Mouse (Mus musculus) lung, embryonic 15.5 days (tissue): Measurements from ENCODE around the gene Crtc2. TPM values are rescaled to one million over a fixed set of nuclear protein-coding genes. Genes with fewer than 3 reads are reported as not detected.
A peak's percentile ranks its signal among the peaks of the same experiment; 100 is the strongest.

Experiments
- ATAC-seq: fragments of 200-750 bp; cut with Nextera tagmentation; 2 replicates; pipeline ENCODE4 v1.8.0; 2017; ENCODE audit warnings: moderate number of reproducible peaks, borderline replicate concordance; ENCODE audit not compliant: low FRiP score, low TSS enrichment; ENCODE audit errors: extremely low read depth
- H3K27ac ChIP-seq: fragments of 300-500 bp; sonication (generic); 2 replicates; pipeline ENCODE4 v1.5.1; 2015; ENCODE audit warnings: moderate library complexity, mild to moderate bottlenecking, inconsistent platforms
- H3K27me3 ChIP-seq: fragments of 300-500 bp; sonication (generic); 2 replicates; pipeline ENCODE4 v1.6.1; 2015; ENCODE audit warnings: inconsistent platforms
- H3K36me3 ChIP-seq: fragments of 300-500 bp; sonication (generic); 2 replicates; pipeline ENCODE4 v1.6.1; 2015; ENCODE audit warnings: inconsistent platforms
- H3K4me1 ChIP-seq: fragments of 300-500 bp; sonication (generic); 2 replicates; pipeline ENCODE4 v1.6.1; 2015; ENCODE audit warnings: inconsistent platforms
- H3K4me2 ChIP-seq: fragments of 300-500 bp; sonication (generic); 2 replicates; pipeline ENCODE4 v1.6.1; 2015; ENCODE audit warnings: inconsistent platforms, mild to moderate bottlenecking, moderate library complexity
- H3K4me3 ChIP-seq: fragments of 300-500 bp; sonication (generic); 2 replicates; pipeline ENCODE4 v1.5.1; 2015; ENCODE audit warnings: mild to moderate bottlenecking, inconsistent platforms
- H3K9ac ChIP-seq: fragments of 300-500 bp; sonication (generic); 2 replicates; pipeline ENCODE4 v1.6.1; 2015; ENCODE audit warnings: inconsistent platforms
- H3K9me3 ChIP-seq: fragments of 300-500 bp; sonication (generic); 2 replicates; pipeline ENCODE4 v1.6.1; 2016; ENCODE audit warnings: inconsistent platforms
- WGBS: fragments of 180-500 bp; shearing (Covaris S2); methylation state at CpG from one replicate; pipeline ENCODE4 v1.1.7; 2015; 5-methylcytosine and 5-hydroxymethylcytosine counted together
- polyA plus RNA-seq: library from polyadenylated mRNA; unstranded; fragments of >200 nt; fragmentation: Nextera tagmentation; extraction: Ambion mirVana; gene quantifications from 2 replicates; pipeline ENCODE4 v1.2.1, GENCODE M21; 2015

Gene Crtc2
- polyA plus RNA-seq: 19.9 and 21.1 TPM in 2 replicates

- peaks cover 24% of the 10 kb centered on the region for H3K4me1 ChIP-seq
- H3K36me3 ChIP-seq: peaks cover 30% of the 10 kb centered on the region
- H3K9me3 ChIP-seq: no peaks in the 10 kb centered on the region
- peak within 1 kb of the TSS; percentile 91 for H3K27ac ChIP-seq
- peak within 1 kb of the TSS; percentile 89 for H3K4me3 ChIP-seq
- peak within 1 kb of the TSS; percentile 92 for H3K9ac ChIP-seq
- peak within 1 kb of the TSS; percentile 68 for H3K4me2 ChIP-seq
- H3K27me3 ChIP-seq: no peaks in the 10 kb centered on the region
- ATAC-seq: peak; percentile 98
- under 1% methylated on average over 37 of the region's 40 CpGs for WGBS
Observed at GRCm38 (mm10) chr3:90253653-90254418, at the start of gene Crtc2. Gene Crtc2, plus strand, starts transcription at chr3:90254163.

- H3K36me3 ChIP-seq: peaks cover 20% of the 10 kb centered on the region
- ATAC-seq: no peak
- WGBS: 96% methylated on average over 2 of the region's 2 CpGs
- no peak overlapping the region for H3K9ac ChIP-seq
- no peak overlapping the region for H3K4me3 ChIP-seq
- no peaks in the 10 kb centered on the region for H3K4me1 ChIP-seq
- no peak overlapping the region for H3K4me2 ChIP-seq
- no peaks in the 10 kb centered on the region for H3K9me3 ChIP-seq
- H3K27ac ChIP-seq: no peak overlapping the region
- no peaks in the 10 kb centered on the region for H3K27me3 ChIP-seq
Observed at GRCm38 (mm10) chr3:90204582-90204981, 49.4 kb upstream of the Crtc2 start.

GRCm38 (mm10) chr3:90208662-90209061 lies 45.3 kb upstream of the Crtc2 start:
- H3K4me1 ChIP-seq: peaks cover 23% of the 10 kb centered on the region
- no peak overlapping the region for H3K9ac ChIP-seq
- no peak for ATAC-seq
- H3K9me3 ChIP-seq: no peaks in the 10 kb centered on the region
- no peaks in the 10 kb centered on the region for H3K27me3 ChIP-seq
- H3K27ac ChIP-seq: no peak overlapping the region
- H3K36me3 ChIP-seq: peaks cover 50% of the 10 kb centered on the region
- 75% methylated on average over 2 of the region's 2 CpGs for WGBS
- no peak overlapping the region for H3K4me3 ChIP-seq
- no peak overlapping the region for H3K4me2 ChIP-seq

GRCm38 (mm10) chr3:90209908-90210566 lies 43.9 kb upstream of the Crtc2 start:
- no peaks in the 10 kb centered on the region for H3K27me3 ChIP-seq
- H3K9ac ChIP-seq: no peak overlapping the region
- no peaks in the 10 kb centered on the region for H3K9me3 ChIP-seq
- H3K4me1 ChIP-seq: peaks cover 28% of the 10 kb centered on the region
- no peak overlapping the region for H3K4me3 ChIP-seq
- H3K36me3 ChIP-seq: peaks cover 50% of the 10 kb centered on the region
- ATAC-seq: no peak
- no peak overlapping the region for H3K4me2 ChIP-seq
- no peak overlapping the region for H3K27ac ChIP-seq
- 86% methylated on average over 5 of the region's 5 CpGs for WGBS

GRCm38 (mm10) chr3:90211475-90212398 lies 42.2 kb upstream of the Crtc2 start:
- Histone ChIP-seq H3K27me3 (no peaks in the 10 kb centered on the region), H3K4me3 (peak overlapping the region; percentile 85), H3K27ac (no peak overlapping the region), H3K9me3 (no peaks in the 10 kb centered on the region), H3K4me2 (peak overlapping the region; percentile 92), H3K9ac (peak overlapping the region; percentile 91), H3K4me1 (peaks cover 28% of the 10 kb centered on the region), H3K36me3 (peaks cover 50% of the 10 kb centered on the region)
- WGBS: 71% methylated on average over 13 of the region's 13 CpGs
- no peak for ATAC-seq

- peak overlapping the region; percentile 92 for H3K4me2 ChIP-seq
- peak overlapping the region; percentile 91 for H3K9ac ChIP-seq
- H3K4me1 ChIP-seq: peaks cover 28% of the 10 kb centered on the region
- no peaks in the 10 kb centered on the region for H3K27me3 ChIP-seq
- no peak overlapping the region for H3K27ac ChIP-seq
- no peak for ATAC-seq
- WGBS: 4% methylated on average over 5 of the region's 5 CpGs
- H3K36me3 ChIP-seq: peaks cover 47% of the 10 kb centered on the region
- H3K4me3 ChIP-seq: peak overlapping the region; percentile 85
- no peaks in the 10 kb centered on the region for H3K9me3 ChIP-seq
Observed at GRCm38 (mm10) chr3:90212723-90213122, 41.2 kb upstream of the Crtc2 start.

- under 1% methylated on average over 42 of the region's 42 CpGs for WGBS
- H3K9me3 ChIP-seq: no peaks in the 10 kb centered on the region
- H3K27me3 ChIP-seq: no peaks in the 10 kb centered on the region
- peaks cover 40% of the 10 kb centered on the region for H3K36me3 ChIP-seq
- H3K4me1 ChIP-seq: peaks cover 28% of the 10 kb centered on the region
- H3K9ac ChIP-seq: peak within 1 kb of the TSS; percentile 91
- peak within 1 kb of the TSS; percentile 76 for H3K27ac ChIP-seq
- H3K4me2 ChIP-seq: peak within 1 kb of the TSS; percentile 92
- H3K4me3 ChIP-seq: peak within 1 kb of the TSS; percentile 85
- ATAC-seq: peak; percentile 93
Observed at GRCm38 (mm10) chr3:90213377-90213866, 40.5 kb upstream of the Crtc2 start, which contains the start of the genes Rps27 and Rab13. Gene Rps27, minus strand, starts transcription at chr3:90213651. Gene Rab13, plus strand, starts transcription at chr3:90213695.

- H3K36me3 ChIP-seq: peaks cover 33% of the 10 kb centered on the region
- 12% methylated on average over 12 of the region's 12 CpGs for WGBS
- peak overlapping the region; percentile 76 for H3K27ac ChIP-seq
- no peaks in the 10 kb centered on the region for H3K27me3 ChIP-seq
- no peak for ATAC-seq
- no peaks in the 10 kb centered on the region for H3K9me3 ChIP-seq
- H3K4me3 ChIP-seq: peak overlapping the region; percentile 85
- peak overlapping the region; percentile 27; the same call in 1 of the 2 replicates for H3K9ac ChIP-seq
- peak overlapping the region; percentile 66 for H3K4me2 ChIP-seq
- H3K4me1 ChIP-seq: peaks cover 28% of the 10 kb centered on the region
Observed at GRCm38 (mm10) chr3:90213956-90214684, 39.8 kb upstream of the Crtc2 start.

GRCm38 (mm10) chr3:90215825-90216380 lies 38.1 kb upstream of the Crtc2 start:
- no peaks in the 10 kb centered on the region for H3K9me3 ChIP-seq
- no peaks in the 10 kb centered on the region for H3K27me3 ChIP-seq
- no peak overlapping the region for H3K4me3 ChIP-seq
- ATAC-seq: no peak
- no peak overlapping the region for H3K4me2 ChIP-seq
- 29% methylated on average over 1 of the region's 1 CpGs for WGBS
- peaks cover 26% of the 10 kb centered on the region for H3K4me1 ChIP-seq
- H3K27ac ChIP-seq: no peak overlapping the region
- H3K36me3 ChIP-seq: peaks cover 17% of the 10 kb centered on the region
- H3K9ac ChIP-seq: no peak overlapping the region

GRCm38 (mm10) chr3:90220088-90220487 lies 33.9 kb upstream of the Crtc2 start:
- Histone ChIP-seq H3K4me1 (peaks cover 21% of the 10 kb centered on the region), H3K36me3 (peaks cover 17% of the 10 kb centered on the region), H3K27ac (peak overlapping the region; percentile 91), H3K4me2 (peak overlapping the region; percentile 77), H3K9me3 (no peaks in the 10 kb centered on the region), H3K9ac (peak overlapping the region; percentile 65), H3K4me3 (peak overlapping the region; percentile 55), H3K27me3 (no peaks in the 10 kb centered on the region)
- peak; percentile 58; the same call in 1 of the 2 replicates for ATAC-seq
- 5% methylated on average over 6 of the region's 6 CpGs for WGBS
